Mouse (Mus musculus): ENCODE data around the gene Lrrc55.

Gene Lrrc55

DNA sequence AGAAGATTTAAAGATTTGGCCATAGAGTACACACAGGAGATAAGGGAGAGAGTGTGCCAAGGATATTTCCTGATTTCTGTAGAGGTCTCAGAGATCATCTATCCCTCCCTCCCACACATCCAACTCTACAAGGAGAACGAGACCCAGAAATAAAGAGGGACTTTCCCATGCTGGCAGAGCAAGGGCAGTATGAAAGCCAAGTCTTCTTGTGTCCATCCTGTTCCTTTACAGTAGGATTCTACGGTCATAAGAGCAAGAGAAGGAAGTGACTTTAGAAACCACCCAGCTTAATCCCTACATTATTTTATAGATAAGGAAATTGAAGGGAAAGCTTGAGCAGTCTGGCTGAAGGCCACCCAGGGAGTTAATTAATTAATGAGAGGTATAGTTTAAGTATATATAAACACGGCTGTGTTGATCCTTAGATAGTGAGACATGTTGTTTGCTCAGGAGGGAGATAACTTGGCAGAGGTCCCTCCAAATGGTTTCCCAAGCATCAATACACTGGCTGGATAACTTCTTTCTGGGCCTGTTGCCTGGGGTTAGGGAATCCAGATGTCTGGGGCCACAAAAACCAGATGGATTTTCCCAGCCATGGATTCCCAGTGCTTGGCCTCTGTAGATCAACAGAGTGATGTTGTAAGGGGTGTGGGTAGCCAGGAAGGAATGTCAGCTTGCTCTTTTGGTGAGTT, 24.8 kb downstream of the Lrrc55 start:
- DNase-seq (ENCODE audit: low read depth) = no peak

DNA sequence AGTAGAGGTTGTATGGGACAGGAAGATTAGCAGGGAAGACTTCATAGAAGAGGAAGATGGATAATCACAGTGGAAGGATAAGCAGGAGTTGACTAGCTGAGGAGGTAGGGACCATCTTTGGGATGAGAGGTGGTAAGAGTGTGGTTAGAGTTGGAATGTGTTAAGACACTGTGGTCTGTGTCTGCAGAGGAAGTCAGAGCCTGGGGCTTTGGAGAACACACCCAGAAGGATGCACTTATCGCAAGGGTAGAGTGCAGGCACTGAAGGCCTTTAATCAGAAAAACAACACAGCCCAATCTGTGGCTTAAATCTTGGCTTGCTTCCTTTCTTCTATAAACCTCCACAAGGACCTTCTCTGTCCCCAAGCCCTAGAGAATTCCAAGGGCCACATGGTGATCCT, 28.7 kb downstream of the Lrrc55 start:
- DNase-seq (ENCODE audit: low read depth) = no peak

DNA sequence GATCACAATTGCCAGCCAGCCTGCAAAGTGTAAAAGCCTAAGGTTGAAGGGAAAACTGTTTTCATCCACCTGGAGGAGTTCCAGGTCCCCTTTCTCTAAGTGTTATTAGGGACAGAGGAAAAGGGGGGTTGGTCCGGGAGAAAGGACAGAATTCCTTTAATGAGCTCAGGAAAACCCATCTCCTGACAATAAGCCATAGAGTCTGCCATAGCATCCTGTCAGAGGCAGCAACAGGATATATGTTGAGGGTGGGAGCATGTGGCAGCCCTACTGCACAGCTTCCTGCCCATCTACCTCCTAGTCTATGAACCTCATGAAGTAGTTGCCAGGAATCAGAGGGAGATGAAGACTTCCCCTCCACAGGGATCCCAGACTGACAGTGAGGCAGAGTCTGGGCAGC, 29.4 kb downstream of the Lrrc55 start:
- no peak for DNase-seq (ENCODE audit: low read depth)

DNA sequence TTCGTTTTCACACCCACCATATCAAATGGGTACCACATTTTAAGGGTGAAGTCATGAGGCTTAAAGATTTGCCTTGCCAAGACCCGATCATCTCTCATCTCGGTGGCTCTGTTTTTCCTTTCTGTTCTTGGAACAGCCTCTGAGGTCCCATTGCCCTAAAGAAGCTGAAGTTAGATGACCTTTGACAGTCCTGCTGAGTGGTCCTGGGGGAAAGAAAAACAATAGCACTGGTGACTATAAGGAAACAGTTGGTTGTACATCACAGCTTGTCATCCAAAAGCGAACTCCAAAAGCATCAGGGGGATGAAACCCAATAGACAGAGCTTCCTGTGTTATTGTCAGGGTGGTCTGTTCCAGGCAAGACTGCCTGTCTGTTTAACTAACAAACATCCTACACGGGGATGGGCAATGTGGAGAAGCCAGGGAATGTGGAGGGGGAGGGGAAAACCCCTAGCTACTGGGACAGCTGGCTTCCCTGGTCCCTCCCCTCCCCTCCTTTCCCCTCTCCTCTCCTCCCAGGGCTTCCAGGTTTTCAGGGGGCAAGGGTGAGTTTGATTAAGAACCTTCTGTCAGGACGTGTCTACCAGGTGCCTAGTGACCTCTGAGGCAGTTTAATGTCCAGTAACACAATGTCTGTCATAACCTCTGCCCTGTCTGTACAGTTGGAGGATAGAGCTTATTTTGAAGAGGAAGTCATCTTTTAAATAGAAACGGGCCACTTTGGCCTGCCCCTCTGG, 33.5 kb downstream of the Lrrc55 start:
- DNase-seq (ENCODE audit: low read depth) = no peak

DNA sequence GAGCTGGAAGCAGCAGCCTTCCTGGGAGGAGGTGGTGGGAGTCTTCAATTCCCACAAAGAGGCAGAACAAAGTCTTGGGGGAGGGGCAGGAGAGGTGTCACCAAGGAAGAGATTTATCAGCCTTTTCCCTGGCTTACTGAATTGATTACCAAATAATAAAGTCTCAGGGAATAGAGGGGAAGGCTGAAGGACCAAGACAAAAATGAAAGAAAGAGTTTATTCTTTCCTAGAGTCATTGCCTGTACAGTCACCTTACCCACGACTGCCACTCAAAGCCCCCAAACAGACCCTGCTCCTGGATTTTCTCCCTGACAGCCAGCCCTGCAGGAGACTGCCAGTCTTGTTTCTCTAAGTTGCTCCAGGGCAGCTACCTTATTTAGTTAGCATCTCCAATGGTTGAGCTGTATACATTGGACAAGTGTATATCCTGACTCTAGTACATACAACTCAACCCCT, 35.3 kb downstream of the Lrrc55 start:
- DNase-seq (ENCODE audit: low read depth) = no peak

DNA sequence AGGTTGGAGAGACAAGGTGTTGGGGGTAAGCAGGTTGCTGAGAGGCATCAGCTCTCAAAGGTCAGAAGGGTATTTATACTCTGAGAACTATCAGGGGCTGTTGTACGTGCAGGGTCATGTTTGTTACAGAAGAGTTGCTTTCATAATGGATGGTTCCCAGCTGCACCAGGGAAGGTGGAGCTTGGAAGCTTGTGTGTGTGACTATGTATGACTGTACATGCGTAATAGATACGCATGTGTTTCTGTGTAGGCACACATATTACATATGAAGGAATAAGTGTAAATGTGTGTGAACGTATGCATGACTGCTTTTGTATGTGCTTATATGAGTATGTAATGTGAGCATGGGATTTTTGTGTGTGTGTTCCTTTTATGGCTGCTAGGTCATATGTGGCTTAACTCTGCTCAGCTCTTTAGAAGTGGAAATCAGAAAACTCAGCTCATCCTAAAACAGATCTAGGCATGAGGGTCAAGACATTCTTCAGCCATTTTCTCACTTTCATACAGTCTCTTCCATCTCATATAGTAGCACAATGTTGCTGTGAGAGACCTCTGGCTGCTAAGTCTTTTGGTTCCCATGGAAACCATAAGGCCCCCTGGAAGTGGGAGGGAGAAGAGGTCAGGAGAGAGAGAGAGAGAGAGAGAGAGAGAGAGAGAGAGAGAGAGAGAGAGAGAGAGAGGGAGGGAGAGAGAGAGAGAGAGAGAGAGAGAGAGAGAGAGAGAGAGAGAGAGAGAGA, 35.9 kb downstream of the Lrrc55 start:
- DNase-seq (ENCODE audit: low read depth) = no peak

DNA sequence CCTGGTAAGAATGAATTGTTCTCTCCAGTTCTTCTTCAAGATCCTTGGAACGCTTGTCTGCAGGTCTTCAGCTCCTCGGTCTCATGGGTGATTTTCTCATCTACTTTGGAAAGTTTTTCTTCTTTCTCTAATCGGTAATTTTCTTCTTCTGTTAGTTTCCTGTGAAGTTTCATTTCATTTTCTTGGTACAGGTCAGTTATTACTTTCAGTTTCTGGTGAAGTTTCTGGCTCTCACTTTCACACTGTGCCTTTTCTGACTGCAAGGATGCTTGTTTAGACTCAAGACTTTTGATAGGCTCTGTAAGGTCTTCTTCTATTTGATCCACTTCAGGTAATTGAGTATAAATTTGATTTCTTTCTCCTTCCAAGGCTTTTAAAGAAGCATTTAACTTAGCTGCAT, 39.6 kb downstream of the Lrrc55 start:
- no peak for DNase-seq (ENCODE audit: low read depth)

DNA sequence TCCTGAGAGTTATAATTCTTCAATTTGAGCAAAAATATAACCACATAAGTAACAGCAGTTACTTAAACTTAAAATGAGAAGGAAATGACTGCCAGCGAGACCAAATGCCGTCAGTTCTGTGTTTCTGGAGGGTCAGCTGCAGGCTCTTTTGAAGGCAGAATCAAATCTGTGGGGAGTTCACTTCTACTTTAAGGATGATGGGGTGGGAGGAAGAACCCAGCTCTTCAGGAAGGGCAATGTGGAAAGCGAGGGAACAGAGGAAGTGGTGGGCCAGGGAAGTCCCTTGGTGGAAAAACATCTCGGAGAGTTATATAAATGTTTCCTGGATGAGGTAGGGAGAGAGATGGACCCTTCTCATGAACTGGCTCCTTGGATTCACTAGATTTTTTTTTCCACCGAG, 40.9 kb downstream of the Lrrc55 start:
- DNase-seq (ENCODE audit: low read depth) = no peak

DNA sequence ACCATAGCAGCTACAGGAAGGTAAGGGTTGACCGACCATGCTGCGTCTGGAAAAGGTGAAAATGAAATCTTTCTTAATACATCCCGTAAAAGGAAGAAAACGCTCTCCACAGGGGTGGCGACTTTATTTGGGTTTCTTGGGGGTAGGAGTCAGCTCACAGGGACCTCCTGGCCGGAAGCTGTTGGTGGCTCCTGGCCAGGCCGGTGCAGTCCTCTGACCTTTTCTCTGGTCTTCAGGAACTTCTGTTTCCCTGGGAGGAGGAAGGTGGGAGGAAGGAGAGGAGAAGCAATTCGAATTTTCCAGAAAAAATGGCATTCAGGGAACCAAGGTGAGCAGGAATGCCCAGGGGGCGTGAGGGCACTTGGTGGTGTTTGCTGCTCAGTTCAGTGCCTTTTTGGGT, 41.7 kb downstream of the Lrrc55 start:
- no peak for DNase-seq (ENCODE audit: low read depth)

DNA sequence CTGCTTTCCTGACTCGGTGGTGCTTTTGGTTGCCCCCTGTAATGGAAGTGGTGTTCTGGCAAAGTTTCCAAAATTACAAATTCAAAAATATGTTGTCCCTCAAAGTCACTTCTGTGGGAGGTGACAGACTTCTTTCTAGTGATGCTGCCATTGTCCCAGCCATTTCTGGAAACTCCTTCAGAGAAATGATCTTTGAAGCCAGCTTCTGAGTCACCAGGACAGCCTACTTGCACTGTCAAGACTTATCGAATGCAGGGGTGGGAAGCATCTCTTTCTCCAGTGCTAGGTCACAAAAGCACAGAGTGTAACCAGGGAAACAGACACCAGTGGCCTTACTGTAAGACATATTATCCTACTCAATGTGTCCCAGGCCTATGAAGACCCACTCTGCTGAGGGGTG, 45.8 kb downstream of the Lrrc55 start:
- no peak for DNase-seq (ENCODE audit: low read depth)

DNA sequence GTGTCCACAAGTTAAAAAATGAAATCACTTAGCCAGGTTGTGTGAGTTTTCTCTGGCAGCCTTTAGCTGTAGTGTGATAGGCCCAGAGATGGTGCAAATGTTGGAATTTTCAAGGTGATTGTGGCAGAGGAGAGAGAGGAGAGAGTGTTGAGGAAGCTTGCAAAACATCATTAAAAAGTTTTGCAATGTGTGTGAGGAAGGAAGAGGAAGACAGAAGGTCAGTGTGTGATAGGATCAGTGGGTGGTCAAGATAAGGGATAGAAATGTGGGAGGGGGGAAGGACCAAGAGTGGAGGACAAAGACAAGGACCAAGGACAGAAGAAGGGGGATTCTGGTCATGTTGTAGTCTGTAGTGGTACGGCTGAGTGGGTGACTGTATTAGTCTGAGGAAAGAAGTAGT, 46.6 kb downstream of the Lrrc55 start:
- no peak for DNase-seq (ENCODE audit: low read depth)

DNA sequence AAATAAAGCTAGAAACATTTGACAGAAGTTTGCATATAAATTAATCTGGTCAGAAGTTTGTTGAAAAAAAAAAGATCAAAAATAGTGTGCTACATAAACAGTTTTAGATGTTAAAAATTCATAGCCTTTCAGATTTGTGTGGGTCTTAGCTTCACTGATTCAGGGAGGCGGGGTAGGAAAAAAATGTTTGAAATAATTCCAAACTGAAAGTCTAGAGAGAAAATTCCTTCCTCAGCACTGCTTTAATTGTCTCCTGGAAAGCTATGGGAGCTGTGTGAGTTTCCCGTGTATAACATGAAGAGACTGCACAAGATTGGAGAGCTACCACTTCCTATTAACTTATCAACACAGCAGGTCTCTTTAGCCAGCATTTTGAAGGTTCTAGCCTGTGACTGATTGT, 49.5 kb downstream of the Lrrc55 start:
- no peak for DNase-seq (ENCODE audit: low read depth)

DNA sequence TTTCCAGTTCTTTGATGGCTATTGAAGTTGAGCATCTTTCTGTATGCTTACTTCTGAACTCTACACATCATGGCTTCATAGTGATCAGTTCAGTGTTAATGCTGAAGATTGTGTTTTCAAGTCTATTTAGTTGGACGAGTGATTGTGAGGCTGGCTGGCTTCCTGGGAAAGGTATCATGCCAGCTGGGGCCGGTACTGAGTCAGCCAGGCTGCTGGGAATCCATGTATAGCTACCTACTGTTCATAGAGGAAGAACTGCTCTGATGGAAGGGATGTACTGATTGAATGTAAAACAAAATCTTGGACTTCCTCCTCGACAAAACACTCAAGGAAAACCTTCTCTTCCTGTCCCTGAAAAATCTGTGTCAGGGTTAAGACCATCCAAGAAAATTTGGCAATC, 51.7 kb downstream of the Lrrc55 start:
- no peak for DNase-seq (ENCODE audit: low read depth)

DNA sequence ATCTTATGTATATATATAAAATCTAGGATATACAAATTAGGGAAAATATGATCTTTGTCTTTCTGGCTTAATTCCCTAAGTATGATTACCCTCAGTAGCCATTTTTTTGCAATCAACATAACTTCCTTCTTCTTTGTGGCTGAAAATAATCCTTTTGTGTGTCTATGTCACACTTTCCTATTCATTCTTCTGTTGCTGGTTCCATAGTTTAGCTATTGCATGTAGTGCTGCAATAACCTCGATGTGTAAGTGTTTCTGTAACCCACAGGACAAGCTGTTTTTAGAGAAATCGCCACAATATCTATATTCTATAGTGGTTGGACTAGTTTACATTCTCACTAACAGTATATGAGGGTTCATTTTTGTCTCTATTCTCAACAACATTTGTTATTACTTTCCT, 52.1 kb downstream of the Lrrc55 start:
- no peak for DNase-seq (ENCODE audit: low read depth)

DNA sequence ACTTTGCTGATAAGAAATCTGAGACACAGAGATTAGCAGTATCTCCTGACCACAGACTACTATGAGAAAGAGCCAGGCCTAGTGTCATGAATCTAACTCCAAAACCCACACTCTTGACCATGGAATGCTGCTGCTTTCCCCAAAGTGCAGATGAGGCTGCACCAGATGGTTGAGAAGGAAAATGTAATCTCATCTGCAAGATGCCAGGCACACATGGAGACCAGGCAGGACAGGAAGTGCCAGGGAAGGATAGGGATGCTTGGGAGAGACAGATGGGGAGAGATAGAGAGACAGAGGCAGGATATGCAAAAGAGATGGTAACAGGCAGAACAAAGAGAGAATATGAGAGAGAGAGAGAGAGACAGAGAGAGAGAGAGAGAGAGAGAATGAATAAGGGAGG, 56.2 kb downstream of the Lrrc55 start:
- no peak for DNase-seq (ENCODE audit: low read depth)

DNA sequence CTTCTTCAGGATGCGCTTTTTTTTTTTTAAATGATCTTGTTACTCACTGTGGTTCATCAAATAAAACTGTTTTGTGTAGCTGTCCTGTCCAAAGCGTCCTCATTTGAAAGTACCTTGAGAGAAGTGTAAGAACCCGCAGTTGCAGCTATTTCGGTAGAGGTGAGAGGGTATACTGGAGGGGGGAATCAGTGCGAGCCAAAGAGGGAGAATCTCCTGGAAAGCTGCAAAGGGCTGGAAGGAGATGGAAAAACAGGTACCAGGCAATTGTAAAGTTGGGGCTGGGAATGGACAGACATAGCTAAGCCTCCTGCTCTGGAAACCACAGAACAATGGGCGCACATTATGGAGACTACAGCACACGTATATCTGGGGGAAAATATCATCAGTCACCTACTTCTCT, 57.2 kb downstream of the Lrrc55 start:
- no peak for DNase-seq (ENCODE audit: low read depth)

DNA sequence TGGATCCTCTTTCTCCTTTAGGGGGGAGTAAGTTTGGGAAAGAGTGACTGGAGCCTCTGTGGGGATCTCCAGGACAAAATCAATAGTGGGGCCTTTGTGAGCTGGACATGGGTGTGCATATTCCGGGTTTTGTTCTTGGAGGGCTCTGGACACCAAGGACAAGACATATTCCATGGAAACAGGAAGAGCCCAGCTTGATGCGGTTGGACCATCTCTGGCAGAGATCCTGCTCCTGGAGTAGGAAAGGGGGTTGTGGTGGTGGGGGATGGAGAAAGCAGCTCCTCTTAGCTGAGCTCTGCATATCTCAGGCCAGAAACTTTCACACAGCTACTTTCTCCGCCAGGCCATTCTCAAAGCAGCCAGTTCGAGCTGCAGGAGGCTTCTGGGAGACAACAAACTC, 57.6 kb downstream of the Lrrc55 start:
- DNase-seq (ENCODE audit: low read depth) = no peak

DNA sequence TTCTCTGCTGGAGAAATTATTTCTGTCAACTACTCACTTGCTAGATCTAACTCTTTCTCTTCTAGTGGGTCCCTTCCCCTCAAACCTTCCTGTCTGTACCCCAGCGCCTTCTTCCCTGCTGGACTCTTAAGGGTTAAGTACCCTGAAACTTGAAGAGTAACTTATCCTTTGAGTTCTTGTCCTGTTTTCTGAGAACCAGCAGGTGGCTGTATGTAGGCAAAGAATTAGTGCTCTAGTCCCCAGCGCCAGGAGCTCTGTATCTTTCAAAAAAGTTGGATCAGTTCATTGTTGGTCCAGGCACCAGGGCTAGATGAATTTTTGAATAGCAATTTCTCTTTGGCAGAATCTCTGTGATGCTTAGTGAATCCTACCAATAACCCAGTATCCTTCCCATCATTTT, 58.9 kb downstream of the Lrrc55 start:
- no peak for DNase-seq (ENCODE audit: low read depth)

DNA sequence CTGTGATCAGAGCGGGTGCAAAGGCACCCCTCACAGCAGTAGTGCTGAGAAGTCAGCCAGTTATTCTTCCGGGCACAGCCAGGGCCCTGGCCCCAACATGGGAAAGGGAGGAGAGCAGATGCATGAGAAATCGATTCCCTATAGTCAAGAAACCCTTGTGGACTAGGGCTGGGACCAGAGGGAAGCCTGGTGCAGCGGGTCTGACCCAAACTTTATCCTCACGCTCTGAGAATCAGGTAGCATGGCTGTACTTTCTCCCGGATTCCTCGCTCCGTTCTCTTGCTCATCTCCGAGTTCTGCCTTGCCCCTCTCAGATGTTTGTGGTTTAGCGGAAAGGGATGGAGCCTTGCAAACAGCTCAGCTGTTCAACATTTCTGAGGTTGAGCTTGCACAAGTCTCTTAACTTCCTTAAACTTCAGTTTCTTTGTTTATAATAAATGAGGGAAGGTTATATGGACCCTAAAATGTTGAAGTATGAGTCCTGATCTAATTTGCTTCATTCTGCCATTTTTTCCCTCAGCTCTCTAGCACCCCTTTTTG, 59.3 kb downstream of the Lrrc55 start:
- no peak for DNase-seq (ENCODE audit: low read depth)

DNA sequence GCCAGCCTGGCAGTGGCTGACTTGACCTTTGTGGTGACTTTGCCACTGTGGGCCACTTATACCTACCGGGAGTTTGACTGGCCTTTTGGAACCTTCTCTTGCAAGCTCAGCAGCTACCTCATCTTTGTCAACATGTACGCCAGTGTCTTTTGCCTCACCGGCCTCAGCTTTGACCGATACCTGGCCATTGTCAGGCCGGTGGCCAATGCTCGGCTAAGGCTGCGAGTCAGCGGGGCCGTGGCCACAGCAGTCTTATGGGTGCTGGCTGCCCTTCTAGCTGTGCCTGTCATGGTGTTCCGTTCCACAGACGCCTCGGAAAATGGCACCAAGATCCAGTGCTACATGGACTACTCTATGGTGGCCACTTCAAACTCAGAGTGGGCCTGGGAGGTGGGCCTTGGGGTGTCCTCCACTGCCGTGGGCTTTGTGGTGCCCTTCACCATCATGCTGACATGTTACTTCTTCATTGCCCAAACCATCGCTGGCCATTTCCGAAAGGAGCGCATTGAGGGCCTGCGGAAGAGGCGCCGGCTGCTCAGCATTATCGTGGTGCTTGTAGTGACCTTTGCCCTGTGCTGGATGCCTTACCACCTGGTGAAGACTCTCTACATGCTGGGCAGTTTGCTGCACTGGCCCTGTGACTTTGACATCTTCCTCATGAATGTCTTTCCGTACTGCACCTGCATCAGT, 60.0 kb downstream of the Lrrc55 start:
- no peak for DNase-seq (ENCODE audit: low read depth)

DNA sequence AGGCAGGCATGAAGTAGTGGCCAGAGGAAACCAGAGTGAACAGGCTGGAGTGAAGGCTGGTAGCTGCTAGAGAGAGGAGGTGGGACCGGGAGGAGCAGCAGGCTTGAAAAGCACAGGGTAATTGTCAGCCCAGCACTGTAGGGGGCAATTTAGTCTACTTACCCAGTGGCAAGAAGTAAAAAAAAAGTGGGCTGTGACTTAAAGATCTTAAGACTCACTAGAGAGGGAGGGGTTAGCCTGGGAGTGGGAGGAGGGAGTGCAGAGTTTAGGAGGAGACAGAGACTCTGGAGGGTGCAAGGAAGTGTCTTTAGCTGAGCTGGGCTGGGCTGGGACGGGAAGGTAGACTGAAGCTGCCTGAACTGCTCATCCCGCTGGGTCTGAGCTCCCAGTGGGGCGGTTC, 60.9 kb downstream of the Lrrc55 start, which contains the start of gene Aplnr:
Aplnr (plus strand) TSS at position 137 of the 400 bp plus-strand sequence.
- no peak for DNase-seq (ENCODE audit: low read depth)

DNA sequence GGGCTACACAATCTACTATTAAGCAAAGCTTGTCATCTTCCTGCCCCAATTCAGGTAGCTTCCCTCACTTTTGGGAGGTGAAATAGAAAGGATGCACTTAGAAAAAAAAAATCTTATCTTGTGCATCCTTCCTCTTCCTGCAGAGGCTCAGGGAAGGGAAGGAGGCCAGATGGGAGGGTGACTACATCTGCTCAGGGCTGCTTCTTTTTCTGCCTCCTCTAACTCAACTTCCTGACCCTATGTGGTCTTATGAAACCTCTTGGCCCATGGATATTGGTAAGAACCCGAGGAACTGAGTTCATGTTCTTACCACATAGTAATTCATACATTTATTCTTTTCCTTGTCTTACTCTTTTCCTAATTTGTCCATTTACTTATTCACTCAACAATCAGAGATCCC, 61.9 kb downstream of the Lrrc55 start:
- DNase-seq (ENCODE audit: low read depth) = no peak
